Mouse (Mus musculus) layer of hippocampus, postnatal 10 days (tissue): ENCODE measurements around the gene Apobec3. TPM values are rescaled to one million over a fixed set of nuclear protein-coding genes. Genes with fewer than 3 reads are reported as not detected.
A peak's percentile ranks its signal among the peaks of the same experiment; 100 is the strongest.
"Not testable (repeated sequence)": the region's sequence is repeated elsewhere in the genome, so short reads cannot be mapped to it uniquely, and the experiment has no call there.

Experiments used
- DNase-seq, 2 experiments: peaks; one replicate each; pipeline ENCODE4 v3.0.0; 2021; ENCODE audit warnings: low spot score in 2 of 2
- total RNA-seq, 2 experiments: library from RNA; stranded (reverse); gene quantifications; 2 replicates each; pipeline ENCODE4 v1.2.3; 2021

Gene Apobec3
- total RNA-seq, 2 experiments from 2014 or later: 6.9 to 7.0 TPM

DNA sequence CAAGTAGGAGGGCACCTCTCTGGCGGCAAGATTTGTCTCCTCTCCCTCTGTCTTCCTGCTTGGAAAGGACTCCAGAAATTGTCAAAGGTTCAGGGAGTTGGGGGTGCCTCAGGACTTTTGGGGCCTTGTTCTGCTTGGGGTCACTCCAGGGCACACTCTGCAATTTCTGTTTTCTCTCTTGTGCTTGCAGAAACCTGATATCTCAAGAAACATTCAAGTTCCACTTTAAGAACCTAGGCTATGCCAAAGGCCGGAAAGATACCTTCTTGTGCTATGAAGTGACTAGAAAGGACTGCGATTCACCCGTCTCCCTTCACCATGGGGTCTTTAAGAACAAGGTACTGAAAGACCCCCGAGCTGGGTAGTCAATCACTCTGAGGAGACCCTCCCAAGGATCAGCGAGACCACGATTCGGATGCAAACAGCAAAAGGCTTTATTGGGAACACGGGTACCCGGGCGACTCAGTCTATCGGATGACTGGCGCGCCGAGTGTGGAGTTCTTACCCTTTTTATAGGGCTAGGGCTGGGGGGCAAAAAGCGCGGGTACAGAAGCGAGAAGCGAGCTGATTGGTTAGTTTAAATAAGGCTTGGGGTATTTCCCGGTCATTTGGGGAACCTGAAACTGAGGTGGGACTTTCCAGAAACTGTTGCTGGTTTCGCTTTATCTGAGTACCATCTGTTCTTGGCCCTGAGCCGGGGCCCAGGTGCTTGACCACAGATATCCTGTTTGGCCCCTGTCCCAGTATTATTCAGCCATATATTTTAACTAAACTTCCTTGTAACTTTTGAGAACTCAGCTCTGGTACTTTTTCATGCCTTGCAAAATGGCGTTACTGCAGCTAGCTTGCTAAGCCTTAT lies 4.0 kb downstream of the Apobec3 start:
- not testable (repeated sequence) for DNase-seq

DNA sequence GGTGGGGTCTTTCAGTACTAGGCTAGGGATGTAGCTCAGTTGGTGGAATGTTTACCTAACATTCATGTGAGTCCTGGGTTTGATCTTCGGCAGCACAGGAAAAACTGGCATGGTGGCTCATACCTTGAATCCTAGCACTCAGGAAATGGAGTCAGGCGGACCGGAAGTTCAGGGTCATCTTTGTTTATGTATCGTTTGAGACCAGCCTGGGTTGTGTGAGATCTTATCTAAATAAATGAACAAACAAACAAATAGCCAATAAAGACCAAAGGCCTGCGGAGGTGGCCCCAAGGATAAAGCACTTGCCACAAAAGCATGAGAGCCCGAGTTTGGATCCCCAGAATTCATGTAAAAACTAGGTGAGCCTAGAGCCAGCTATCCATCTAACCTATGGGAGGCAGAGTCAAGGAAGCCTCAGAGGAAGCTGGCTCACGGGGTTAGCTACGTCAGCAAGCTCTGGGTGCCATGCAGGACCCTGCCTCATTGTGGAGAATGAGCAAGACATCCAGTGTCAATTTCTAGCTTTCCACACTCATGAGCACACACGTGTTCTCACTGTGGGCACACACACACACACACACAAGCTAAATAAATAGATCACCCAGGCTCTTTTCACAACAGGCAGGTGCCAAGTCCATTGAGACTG lies 4.7 kb downstream of the Apobec3 start:
- no peak for DNase-seq

DNA sequence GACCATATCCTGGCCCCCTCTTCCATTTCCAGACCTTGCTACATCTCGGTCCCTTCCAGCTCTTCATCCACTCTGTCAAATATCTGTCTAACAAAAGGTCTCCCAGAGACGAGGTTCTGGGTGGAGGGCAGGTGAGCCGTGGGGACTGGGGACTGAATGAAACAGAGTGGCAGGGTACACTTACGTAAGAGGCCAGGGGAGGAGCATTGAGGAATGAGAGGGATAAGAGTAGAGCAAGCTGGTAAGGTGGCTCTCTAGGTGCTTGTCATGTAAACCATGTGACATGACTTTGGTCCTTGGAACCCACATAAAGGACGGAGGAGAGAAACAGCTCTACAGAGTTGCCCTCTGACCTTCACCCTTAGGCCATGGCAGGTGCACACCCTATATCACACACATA lies 7.5 kb downstream of the Apobec3 start:
- no peak for DNase-seq

DNA sequence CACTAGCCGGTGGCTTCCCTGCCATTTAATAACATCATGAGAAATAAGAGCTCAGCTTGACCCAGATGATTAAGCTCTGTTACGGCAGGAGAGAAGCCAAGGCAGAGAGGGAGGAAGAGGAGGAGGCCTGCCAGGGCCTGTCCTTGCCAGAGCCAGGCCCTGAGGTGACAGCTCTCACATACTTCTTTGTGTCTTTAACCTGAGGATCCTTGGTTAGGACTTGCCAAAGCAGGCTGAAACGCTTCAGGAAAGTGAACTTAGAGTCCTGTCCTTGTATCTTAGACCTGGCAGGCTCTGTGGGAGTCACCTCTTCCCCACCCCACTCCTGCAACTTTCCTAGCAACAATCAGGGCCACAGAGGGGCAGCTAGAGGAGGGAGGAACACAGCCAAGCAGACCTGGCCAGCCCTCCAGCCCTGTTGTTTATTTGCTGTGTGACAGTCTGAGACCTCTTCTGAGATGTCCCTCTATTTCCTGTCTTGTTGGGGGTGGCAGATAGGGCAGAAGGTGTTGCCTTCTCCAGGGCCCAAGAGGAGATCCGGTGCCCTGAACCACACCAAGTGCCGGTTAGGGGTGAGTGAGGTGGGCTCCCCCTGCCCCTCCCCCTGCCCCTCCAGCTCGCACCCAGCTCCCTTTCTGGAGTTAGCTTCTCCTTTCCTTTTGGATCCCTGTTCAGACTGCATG lies 8.5 kb downstream of the Apobec3 start:
- no peak for DNase-seq

DNA sequence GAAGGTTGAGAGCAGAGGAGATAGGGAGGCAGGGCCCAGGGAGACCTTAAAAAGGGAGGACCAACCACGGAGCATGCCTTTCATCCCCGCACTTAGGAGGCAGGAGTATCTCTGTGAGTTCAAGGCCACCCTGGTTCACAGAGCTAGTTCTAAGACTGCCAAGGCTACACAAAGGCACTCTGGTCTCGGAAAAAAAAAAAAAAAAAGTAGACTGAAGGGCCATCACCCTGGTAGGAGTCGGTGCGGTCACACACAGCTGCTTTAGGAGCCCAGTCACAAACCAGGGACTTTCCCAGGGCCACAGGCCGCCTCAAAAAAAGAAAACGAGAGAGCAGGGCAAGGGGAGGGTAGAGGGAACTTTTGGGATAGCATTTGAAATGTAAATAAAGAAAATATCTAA lies 9.3 kb downstream of the Apobec3 start:
- no peak for DNase-seq

DNA sequence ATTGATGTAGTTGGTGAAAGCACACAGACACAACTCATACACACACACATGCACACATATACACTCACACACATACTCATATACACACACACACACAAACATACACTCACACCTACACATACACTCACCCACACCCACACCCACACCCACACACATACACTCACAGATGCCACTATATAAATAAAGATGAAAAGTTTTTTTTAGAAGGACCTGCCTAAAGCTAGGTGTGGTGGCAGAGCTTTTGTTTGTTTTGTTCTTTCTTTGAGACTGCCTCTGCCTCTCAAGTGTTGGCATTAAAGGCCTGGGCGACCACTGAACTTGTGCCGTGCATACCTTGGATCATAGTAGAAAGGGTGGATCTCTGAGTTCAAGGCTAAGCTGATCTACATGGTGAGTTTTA lies 9.9 kb downstream of the Apobec3 start:
- no peak for DNase-seq

DNA sequence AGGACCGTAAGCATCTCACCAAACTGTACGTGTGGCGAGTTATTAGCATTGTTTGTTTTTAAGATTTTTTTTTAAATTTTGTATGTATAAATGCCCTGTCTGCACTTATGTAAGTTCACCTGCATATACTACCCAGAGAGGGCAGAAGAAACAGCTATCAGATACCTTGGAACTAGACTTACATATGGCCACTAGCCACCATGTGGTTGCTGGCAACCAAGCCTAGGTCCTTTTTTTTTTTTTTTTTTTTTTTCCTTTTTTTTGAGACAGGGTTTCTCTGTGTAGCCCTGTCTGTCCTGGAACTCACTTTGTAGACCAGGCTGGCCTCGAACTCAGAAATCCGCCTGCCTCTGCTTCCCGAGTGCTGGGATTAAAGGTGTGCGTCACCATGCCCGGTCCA lies 11.6 kb downstream of the Apobec3 start:
- DNase-seq: not testable (repeated sequence)

DNA sequence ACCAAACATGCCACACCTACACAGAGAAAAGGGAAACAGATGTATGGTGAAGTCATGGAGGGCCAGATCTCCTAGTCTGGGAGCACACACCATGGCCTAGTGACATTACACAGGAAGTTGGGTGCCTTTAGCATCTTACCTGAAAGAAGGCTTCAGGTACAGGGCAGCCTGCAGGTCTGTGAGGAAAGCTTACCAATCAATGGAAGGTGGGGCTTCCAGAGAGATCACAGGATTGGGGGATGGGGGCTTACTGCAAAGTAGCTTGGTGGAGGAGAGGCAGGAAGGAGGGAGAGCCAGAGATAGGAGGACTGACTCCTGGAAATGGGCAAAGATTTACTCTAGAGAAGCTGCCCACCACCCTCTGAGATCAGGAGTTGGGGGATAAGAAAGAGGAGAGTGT lies 12.5 kb downstream of the Apobec3 start:
- DNase-seq: no peak

DNA sequence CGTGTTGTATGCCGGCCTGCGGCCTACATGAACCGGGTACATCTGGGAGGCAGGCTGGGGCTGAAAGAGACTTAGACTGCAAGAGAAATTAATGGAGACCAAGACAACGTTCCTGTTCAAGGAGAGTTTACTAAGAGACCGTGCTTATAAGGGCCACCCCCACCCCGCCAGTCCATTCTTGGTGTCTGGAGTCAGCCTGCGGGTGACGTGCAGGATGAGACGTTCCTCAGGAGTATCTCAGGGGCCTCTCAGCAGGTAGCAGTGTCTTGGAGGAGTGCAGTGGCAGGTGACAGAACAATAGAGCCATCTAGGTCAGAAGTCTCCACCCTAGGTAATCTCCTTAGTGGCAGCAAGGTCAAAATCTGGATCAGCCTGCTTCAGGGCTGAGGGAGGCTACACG lies 13.2 kb downstream of the Apobec3 start:
- not testable (repeated sequence) for DNase-seq

DNA sequence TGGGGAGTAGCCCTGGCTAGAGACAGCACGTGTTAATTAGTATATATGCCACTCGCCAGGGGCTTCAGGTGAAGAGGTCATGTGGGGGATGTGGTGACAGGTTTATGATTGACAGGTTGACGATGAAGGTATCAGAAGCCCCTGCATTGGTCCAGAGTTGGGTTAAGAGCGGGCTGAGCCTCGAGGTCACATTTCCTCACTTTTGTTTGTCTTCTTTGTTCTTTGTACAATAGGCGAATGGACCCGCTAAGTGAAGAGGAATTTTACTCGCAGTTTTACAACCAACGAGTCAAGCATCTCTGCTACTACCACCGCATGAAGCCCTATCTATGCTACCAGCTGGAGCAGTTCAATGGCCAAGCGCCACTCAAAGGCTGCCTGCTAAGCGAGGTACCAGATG lies 13.8 kb downstream of the Apobec3 start:
- no peak for DNase-seq

DNA sequence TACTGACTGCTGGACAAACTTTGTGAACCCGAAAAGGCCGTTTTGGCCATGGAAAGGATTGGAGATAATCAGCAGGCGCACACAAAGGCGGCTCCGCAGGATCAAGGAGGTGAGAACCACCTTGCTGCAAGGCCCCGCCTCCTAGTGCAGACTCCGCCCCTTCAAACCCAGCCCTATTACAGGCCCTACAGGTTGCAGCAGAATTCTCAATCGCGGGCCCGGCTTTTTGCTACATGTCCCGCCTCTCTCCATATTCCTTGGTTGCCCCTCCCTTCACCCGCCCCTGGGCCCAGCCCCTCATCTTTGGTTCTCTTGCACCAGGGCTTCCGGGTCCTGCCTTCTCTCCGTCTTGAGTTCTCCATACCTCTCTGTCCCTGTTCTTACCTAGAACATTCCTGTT lies 15.4 kb downstream of the Apobec3 start:
- no peak for DNase-seq

DNA sequence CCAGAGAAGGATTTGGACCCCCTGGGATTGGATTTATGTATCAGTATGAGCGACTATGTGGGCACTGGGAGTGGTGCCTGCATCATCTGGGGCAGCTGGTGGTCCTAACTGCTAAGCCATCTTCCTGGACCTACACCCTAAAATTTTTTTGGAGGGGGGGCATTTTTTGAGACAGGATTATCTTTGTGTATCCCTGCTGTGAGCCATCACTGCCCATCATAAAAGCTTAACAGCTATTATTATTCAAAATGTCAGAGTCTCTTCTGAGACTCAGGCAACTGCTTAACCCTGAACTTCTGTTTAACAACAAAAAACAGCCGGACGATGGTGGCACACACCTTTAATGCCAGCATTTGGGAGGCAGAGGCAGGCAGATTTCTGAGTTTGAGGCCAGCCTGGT lies 17.5 kb downstream of the Apobec3 start:
- DNase-seq: not testable (repeated sequence)

DNA sequence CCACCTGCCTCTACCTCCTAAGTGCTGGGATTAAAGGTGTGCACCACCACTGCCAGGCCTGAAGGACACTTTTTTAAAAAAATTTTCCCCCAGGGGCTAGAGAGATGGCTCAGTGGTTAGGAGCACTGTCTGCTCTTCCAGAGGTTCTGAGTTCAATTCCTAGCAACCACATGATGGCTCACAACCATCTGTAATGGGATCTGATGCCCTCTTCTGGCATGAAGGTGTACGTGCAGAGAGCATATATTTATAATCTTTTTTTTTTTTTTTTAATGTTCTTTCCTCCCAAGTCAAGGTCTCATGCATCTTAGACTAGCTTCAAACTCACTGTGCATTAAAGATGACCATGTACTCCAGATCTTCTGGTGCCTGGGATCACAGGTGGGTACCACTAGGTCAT lies 19.4 kb downstream of the Apobec3 start:
- DNase-seq: not testable (repeated sequence)

DNA sequence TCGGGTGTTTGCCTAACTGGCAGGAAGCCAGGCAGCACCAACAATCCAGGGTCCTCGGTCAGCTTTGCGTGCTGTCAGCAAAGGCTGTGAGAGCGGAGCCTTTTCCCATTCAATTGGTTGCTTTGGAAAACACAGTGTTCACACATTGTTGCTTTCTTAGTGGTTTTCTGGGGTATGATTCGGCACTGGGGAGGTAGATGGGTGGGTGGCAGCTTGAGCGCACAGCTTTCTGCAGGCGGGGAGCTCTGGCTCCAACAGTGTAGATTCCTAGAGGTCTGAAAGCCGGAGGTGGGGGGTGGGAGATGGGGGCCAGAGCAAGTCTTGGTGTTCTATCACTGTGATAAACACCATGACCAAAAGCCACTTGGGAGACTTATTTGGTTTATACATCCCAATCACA lies 19.9 kb downstream of the Apobec3 start:
- DNase-seq: no peak

DNA sequence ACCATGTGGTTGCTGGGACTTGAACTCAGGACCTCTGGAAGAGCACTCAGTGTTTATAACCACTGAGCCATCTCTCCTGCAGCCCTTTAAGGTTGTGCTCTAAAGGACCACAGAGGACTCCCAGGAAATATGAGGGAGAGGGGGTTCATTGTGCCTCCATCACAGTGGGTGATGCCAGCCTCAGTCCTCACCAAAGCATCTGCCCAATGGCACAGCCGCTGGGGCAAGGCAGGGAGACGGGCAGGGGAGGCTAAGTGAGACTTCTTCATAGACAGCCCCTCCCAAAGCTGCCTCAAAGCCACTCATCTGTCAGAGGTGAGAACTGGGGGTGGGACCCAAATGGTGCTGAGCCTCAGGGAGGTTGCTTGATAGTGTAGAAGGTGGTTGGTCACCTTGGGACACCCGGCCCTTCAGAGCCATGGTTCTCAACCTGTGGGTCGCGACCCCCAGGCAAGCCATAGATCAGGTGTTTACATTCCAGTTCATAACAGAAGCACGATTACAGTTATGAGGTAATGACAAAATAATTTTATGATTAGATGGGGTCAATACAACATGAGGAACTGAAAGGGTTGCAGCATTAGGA lies 22.4 kb downstream of the Apobec3 start:
- DNase-seq: no peak

DNA sequence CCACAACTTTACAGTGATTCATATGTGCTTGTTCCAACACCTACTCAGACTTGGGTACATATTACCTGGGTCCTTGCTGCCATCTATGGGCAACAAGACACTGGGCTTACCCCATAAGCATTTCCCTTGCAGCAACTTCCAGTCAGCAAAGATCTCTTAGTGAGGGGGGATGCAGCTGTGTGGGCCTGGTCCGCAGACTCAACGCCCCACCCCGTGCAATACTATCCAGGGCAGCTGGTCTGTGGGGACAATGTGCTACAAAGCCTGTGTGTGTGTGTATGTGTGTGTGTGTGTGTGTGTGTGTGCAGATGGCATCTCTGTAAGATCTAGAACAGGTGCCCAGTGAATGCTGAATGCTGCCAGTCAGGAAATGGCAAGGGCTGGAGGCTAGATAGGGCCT lies 22.9 kb downstream of the Apobec3 start:
- peak; percentile 53 for DNase-seq

DNA sequence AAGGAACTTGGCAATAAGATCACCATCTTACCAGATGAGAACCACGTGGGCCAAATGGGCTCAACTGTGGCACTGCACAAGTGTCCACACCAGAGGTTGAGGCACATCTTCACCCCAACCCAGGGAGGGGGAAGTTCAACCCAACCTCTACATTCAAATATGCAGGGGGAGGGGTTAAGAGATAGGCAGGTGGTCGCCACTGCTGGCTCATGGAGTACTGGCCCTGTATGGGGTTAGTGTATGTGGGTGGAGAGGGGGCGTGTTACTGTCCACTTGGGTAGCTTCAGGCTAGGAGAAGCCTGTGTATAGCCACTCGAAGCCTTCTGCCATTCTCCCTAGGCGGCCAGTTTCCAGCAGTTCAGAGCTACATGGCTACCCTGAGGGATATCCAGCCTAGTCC lies 24.7 kb downstream of the Apobec3 start:
- no peak for DNase-seq

DNA sequence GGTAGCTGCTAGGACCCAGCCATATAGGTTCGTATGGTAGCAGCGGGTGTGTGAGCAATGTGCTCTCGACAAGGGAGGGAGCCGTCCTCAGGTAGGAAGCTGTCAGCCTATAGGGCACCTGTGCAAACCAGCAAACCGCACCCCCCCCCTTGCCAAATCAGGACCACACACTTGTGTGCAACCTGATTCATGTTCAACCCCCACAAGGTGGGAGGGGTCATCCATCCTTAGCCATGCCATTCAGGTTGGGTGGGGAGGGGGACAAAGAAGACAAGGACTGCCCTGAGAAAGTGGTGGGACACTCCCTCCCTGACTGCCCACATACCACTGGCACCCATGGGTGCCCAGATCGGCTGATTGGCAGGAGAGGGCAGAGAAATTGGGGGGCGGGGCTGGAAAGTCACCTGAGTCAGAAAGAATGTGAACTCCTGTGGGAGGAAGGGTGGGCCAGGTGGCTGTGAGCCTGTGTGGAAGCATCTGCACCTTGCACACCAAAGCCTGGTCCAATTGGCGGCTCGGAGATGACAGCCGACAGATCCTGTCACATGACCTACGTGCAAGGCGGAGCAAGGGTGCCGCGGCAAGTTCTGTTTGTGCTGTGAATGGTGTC lies 25.8 kb downstream of the Apobec3 start:
- no peak for DNase-seq

DNA sequence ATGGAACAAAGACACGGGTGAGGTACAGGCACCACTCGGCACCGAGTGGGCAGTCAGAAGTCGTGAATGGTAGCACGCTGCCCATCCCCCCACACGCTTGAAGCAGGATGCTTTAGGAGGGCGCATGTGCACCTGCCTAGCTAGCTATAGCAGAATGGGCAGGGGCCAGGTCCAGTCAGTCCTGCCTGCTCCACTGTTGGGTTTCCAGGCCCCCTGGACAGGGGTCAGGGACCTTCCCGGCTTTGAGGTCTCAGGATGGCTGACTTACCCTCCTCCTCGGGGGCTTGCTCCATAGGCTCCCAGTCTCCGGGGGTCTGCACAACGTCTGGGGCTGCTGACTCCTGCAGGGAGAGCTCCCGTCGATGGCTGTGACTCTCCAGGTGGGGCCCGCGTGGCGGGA lies 27.0 kb downstream of the Apobec3 start:
- no peak for DNase-seq

DNA sequence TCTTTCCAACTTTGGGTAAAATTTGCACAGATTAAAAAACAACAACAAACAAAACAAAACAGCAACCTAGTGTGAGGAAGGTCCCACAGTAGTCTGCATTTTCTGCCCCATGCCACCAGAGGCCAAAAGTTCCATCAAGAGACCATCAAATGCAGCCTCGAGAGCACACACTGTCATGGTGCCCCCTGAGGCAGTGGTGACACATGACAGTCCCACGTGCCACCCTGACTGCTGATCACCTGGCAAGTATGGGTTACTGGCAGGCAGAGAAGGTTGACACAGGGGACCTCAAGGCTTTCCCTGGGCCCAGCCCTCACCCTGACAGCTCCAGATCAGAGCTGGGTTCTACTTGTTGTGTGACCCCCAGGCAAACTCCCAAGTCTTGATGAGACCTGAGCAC lies 28.3 kb downstream of the Apobec3 start:
- DNase-seq: no peak

DNA sequence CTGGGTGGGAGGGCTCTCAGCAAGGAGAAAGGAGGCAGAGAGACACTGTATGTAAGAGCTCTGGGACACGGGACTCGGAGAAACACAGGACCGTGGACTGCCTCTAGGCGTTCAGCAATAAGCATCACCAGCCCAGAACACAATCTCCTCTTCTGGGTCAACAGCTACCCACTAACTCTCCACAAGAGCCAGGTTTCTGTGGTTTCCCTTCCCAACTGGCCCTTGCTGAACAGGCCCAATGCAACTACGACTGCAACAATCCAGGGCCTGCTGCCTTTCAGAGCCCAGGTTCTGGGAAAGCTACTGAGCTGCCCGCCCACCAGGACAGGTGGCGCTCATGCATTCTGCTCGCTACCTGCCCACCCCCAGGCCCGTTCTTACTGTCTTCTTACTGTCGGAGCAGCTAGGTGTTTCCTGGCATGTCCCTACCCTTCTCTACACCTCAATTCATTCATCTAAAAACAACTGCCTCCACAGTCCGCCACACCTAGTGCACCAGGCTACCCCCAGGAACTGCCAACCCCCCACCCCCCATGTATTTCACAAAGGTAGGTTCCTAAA lies 35.5 kb downstream of the Apobec3 start:
- DNase-seq: no peak
